Mouse (Mus musculus): Measurements from ENCODE around the gene Cabp7. TPM values are rescaled to one million over a fixed set of nuclear protein-coding genes. Genes with fewer than 3 reads are reported as not detected.

Gene Cabp7
- polyA plus RNA-seq, 1 experiment: 0.19 TPM

DNA sequence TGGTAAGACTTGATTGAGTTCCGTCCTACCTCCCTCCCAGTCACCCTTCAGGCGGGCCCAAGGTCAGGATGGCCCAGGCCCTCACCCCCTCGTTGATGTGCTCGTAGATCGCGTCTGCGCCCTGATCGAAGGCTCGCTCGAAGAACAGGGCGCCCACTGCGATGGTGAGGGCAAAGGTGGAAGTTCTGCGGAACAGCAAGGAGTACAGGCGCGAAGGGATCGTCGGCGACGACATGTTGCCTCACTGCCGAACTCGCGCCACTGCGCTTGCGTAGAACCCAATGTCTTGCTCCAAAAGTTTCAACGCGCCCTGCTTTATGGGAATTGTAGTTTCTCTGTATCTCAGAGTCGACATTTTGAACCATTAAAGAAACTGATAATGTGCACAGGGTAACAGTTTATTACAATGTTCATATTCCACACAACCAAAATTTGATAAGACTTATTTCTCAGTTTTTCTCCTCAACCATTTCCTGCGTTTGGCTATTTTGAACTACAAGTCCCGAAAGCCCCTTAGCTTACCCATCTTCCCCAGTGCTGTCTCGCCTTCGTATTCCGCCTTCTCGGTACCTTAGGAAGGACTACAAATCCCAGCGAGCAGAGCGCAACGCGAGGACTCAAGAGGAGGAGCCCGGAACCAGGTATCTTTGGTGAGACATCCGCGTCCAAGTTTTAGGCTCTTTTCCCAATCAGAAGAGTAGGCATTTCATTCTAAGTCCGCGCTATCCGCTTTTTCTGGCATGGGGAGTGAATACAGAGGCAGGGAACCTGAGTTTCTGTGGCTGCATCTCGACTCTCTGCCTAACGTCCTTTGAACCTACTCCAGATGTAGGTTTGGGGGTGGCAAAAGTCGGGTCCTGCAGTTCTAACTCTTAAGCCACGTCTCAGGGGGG is 42.3 kb downstream of the Cabp7 start, which contains the start of the genes Uqcr10 and Zmat5:
Gene Uqcr10, minus strand, starts transcription at position 271 of the 893 bp plus-strand sequence.
Gene Zmat5, plus strand, starts transcription at position 607 of the 893 bp plus-strand sequence.
- H3K4me1 ChIP-seq (replicated peaks; ENCODE audit: control insufficient read depth, insufficient read depth, low read length): peaks cover 7% of the 10 kb centered on the region
- H3K36me3 ChIP-seq (ENCODE audit: control insufficient read depth, insufficient read depth, low read length): peaks cover 8% of the 10 kb centered on the region; the same call in 1 of the 2 replicates
- no peaks in the 10 kb centered on the region for H3K27me3 ChIP-seq (ENCODE audit: control insufficient read depth, insufficient read depth, low read length)
- WGBS: under 1% methylated on average over 47 of the region's 47 CpGs
- TF ChIP-seq POLR2A (IDR thresholded peaks at IDR 0.05; ENCODE audit: control insufficient read depth, extremely low read depth, insufficient read depth, low read length, poor library complexity): peak; percentile 86
- 0 out of 2 replicates have a peak, but pooled peaks have one; percentile 19 for TF ChIP-seq CTCF (IDR thresholded peaks at IDR 0.05; ENCODE audit: borderline replicate concordance, control insufficient read depth, extremely low read depth, insufficient read depth, low read length, poor library complexity)
- H3K27ac ChIP-seq (ENCODE audit: control insufficient read depth, insufficient read depth, low read length): peak within 1 kb of the TSS; percentile 34; the same call in 1 of the 2 replicates
- H3K4me3 ChIP-seq (ENCODE audit: control insufficient read depth, insufficient read depth, low read length): peak within 1 kb of the TSS; percentile 87
- DNase-seq: peak; percentile 89

DNA sequence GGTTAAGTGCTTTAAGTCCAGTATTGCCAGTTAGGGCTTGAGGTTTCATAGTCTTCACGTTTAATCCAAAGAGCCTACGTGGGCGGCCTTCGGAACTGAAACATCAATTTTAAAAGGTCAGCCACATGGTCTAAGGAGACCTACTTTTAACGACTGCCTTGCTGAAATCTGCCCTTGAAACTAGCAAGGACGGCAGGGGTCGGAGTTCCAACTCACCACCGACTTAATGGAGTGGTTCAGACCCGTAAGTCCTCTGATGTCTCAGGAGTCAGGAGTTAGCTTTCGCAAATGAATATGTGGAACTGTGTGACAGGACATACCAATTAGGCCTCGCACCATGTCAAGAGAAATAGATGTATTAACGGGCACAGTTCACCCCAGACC is 42.9 kb downstream of the Cabp7 start:
- 4% methylated on average over 12 of the region's 12 CpGs for WGBS
- H3K36me3 ChIP-seq (ENCODE audit: control insufficient read depth, insufficient read depth, low read length): peaks cover 8% of the 10 kb centered on the region; the same call in 1 of the 2 replicates
- H3K4me3 ChIP-seq (ENCODE audit: control insufficient read depth, insufficient read depth, low read length): peak overlapping the region; percentile 87
- H3K4me1 ChIP-seq (replicated peaks; ENCODE audit: control insufficient read depth, insufficient read depth, low read length): peaks cover 7% of the 10 kb centered on the region
- no peak for DNase-seq
- TF ChIP-seq POLR2A (IDR thresholded peaks at IDR 0.05; ENCODE audit: control insufficient read depth, extremely low read depth, insufficient read depth, low read length, poor library complexity): no peak
- TF ChIP-seq CTCF (IDR thresholded peaks at IDR 0.05; ENCODE audit: borderline replicate concordance, control insufficient read depth, extremely low read depth, insufficient read depth, low read length, poor library complexity): no peak
- H3K27me3 ChIP-seq (ENCODE audit: control insufficient read depth, insufficient read depth, low read length): no peaks in the 10 kb centered on the region
- no peak overlapping the region for H3K27ac ChIP-seq (ENCODE audit: control insufficient read depth, insufficient read depth, low read length)

DNA sequence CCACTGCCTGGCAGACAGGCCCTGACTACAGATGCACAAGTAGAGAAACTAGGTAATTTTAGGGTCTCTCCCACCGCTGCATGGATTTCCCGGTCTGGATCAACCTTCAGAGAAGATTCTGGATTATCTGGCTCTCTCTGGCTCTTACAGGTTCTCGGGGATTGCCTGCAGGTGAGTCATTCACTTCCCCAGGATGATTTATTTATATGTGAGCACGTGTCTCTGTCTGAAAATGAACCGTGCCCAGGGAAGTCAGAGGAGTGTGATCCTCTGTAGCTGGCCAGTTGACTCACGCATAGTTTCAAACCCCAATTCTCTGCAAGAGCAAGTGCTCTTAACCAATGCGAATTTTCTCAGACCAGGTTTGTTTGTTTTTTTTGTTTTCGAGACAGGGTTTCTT is 45.9 kb downstream of the Cabp7 start:
- no peaks in the 10 kb centered on the region for H3K27me3 ChIP-seq (ENCODE audit: control insufficient read depth, insufficient read depth, low read length)
- peaks cover 8% of the 10 kb centered on the region; the same call in 1 of the 2 replicates for H3K36me3 ChIP-seq (ENCODE audit: control insufficient read depth, insufficient read depth, low read length)
- H3K27ac ChIP-seq (ENCODE audit: control insufficient read depth, insufficient read depth, low read length): no peak overlapping the region
- no peak for TF ChIP-seq CTCF (IDR thresholded peaks at IDR 0.05; ENCODE audit: borderline replicate concordance, control insufficient read depth, extremely low read depth, insufficient read depth, low read length, poor library complexity)
- no peak for TF ChIP-seq POLR2A (IDR thresholded peaks at IDR 0.05; ENCODE audit: control insufficient read depth, extremely low read depth, insufficient read depth, low read length, poor library complexity)
- H3K4me3 ChIP-seq (ENCODE audit: control insufficient read depth, insufficient read depth, low read length): no peak overlapping the region
- WGBS: 97% methylated on average over 8 of the region's 8 CpGs
- H3K4me1 ChIP-seq (replicated peaks; ENCODE audit: control insufficient read depth, insufficient read depth, low read length): peaks cover 7% of the 10 kb centered on the region
- DNase-seq: no peak

DNA sequence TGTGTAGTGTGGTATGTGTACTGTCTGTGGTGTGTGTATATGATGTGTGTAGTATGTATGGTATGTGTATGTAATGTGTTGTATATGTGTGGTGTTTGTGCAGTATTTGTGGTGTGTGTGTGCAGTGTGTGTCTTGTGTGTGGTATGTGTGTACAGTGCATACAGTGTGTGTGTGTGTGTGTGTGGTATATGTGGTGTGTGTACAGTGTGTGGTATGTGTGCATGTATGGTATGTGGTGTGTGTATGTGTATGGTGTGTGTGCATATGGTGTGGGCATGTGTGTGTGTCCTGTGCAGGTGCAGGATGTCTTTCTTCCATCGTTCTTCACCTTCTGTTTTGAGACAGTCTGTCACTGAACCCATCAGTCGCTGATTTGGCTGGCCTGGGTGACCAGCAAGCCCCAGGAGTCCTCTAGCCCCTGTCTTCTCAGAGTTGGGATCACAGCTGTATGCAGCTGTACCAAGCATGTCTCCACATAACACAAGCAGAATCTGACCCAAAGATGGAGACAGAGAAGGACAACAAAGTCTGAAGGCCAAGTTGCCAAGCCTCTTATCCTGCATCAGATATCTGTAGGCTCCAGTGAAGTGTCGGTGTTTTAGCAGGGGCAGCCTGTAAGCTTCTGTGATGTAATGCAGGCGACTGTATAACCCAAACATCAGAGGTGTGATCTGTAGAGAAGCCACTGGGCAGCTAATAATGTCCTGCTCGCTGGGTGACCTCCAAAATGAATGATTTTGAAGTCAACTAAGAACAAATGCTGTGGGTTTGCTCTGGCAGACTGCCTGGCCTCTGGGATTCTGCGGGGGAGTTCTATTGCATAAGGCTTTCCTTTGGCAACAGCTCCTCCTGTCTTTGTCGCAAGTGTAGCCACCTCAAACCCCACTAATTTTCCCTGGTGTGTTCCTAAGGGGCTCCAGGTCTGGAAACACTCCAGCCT is 49.3 kb downstream of the Cabp7 start:
- Histone ChIP-seq H3K4me3 (ENCODE audit: control insufficient read depth, insufficient read depth, low read length) (no peak overlapping the region), H3K4me1 (replicated peaks; ENCODE audit: control insufficient read depth, insufficient read depth, low read length) (no peaks in the 10 kb centered on the region), H3K27me3 (ENCODE audit: control insufficient read depth, insufficient read depth, low read length) (no peaks in the 10 kb centered on the region), H3K27ac (ENCODE audit: control insufficient read depth, insufficient read depth, low read length) (no peak overlapping the region), H3K36me3 (ENCODE audit: control insufficient read depth, insufficient read depth, low read length) (peaks cover 8% of the 10 kb centered on the region; the same call in 1 of the 2 replicates)
- WGBS: 57% methylated on average over 7 of the region's 7 CpGs
- DNase-seq: no peak
- TF ChIP-seq POLR2A (IDR thresholded peaks at IDR 0.05; ENCODE audit: control insufficient read depth, extremely low read depth, insufficient read depth, low read length, poor library complexity): no peak

DNA sequence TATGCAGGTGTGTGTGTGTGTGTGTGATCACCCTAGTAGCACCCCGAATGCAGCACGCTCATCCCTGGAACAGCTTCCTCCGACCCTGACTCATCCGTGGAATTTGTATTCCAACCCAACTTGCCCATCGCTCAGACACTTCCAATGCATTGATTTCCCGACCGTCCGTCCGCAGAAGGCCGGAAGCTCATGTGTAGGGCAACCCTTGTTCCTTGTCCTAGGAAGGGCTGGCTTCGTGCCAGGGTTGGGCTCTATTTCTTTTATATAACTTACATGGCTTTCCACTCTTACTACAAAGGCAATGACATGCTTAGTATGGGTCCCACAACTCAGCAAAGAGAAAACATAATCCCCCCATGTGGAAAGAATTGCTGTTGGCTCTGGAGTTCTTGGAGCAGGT is 54.4 kb downstream of the Cabp7 start:
- no peaks in the 10 kb centered on the region for H3K27me3 ChIP-seq (ENCODE audit: control insufficient read depth, insufficient read depth, low read length)
- H3K27ac ChIP-seq (ENCODE audit: control insufficient read depth, insufficient read depth, low read length): no peak overlapping the region
- DNase-seq: no peak
- no peaks in the 10 kb centered on the region for H3K36me3 ChIP-seq (ENCODE audit: control insufficient read depth, insufficient read depth, low read length)
- H3K4me1 ChIP-seq (replicated peaks; ENCODE audit: control insufficient read depth, insufficient read depth, low read length): no peaks in the 10 kb centered on the region
- H3K4me3 ChIP-seq (ENCODE audit: control insufficient read depth, insufficient read depth, low read length): no peak overlapping the region
- TF ChIP-seq CTCF (IDR thresholded peaks at IDR 0.05; ENCODE audit: borderline replicate concordance, control insufficient read depth, extremely low read depth, insufficient read depth, low read length, poor library complexity) (no peak), POLR2A (IDR thresholded peaks at IDR 0.05; ENCODE audit: control insufficient read depth, extremely low read depth, insufficient read depth, low read length, poor library complexity) (no peak)
- WGBS: 94% methylated on average over 11 of the region's 11 CpGs

DNA sequence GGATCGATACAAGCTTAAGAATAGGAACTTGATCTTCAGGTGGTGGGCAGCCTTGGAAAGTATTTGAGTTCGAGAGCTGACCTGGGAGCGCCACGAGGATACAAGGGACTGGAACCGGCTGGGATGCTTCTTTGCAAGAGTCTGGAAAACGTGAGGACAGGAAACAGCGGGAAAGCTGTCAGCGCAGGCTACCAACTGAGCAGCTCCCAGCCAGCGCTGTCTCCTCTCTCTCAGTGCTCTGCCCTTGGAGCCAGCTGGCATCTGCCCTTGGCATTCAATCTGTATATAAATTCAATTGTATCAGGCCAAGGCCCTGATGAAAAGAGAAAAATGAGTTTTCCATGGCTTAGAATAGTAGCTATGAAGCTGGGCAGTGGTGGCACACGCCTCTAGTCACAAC is 55.4 kb downstream of the Cabp7 start:
- no peak overlapping the region for H3K27ac ChIP-seq (ENCODE audit: control insufficient read depth, insufficient read depth, low read length)
- no peaks in the 10 kb centered on the region for H3K27me3 ChIP-seq (ENCODE audit: control insufficient read depth, insufficient read depth, low read length)
- H3K4me3 ChIP-seq (ENCODE audit: control insufficient read depth, insufficient read depth, low read length): no peak overlapping the region
- WGBS: 93% methylated on average over 10 of the region's 10 CpGs
- H3K36me3 ChIP-seq (ENCODE audit: control insufficient read depth, insufficient read depth, low read length): no peaks in the 10 kb centered on the region
- no peak for TF ChIP-seq CTCF (IDR thresholded peaks at IDR 0.05; ENCODE audit: borderline replicate concordance, control insufficient read depth, extremely low read depth, insufficient read depth, low read length, poor library complexity)
- TF ChIP-seq POLR2A (IDR thresholded peaks at IDR 0.05; ENCODE audit: control insufficient read depth, extremely low read depth, insufficient read depth, low read length, poor library complexity): no peak
- DNase-seq: no peak
- no peaks in the 10 kb centered on the region for H3K4me1 ChIP-seq (replicated peaks; ENCODE audit: control insufficient read depth, insufficient read depth, low read length)
